Mouse (Mus musculus) limb, embryonic 13.5 days (tissue): Measurements from ENCODE around the gene Foxc2. TPM values are rescaled to one million over a fixed set of nuclear protein-coding genes. Genes with fewer than 3 reads are reported as not detected.

Experiments used
- ATAC-seq: fragments of 200-750 bp; cut with Nextera tagmentation; 2 replicates; pipeline ENCODE4 v1.8.0; 2017; ENCODE audit warnings: low read depth, moderate number of reproducible peaks, moderate TSS enrichment; ENCODE audit not compliant: low FRiP score
- H3K27ac ChIP-seq: fragments of 300-500 bp; sonication (generic); 2 replicates; pipeline ENCODE4 v1.5.1; 2015; ENCODE audit warnings: inconsistent platforms, mild to moderate bottlenecking, moderate library complexity
- H3K27me3 ChIP-seq: fragments of 300-500 bp; sonication (generic); 2 replicates; pipeline ENCODE4 v1.6.1; 2015; ENCODE audit warnings: mild to moderate bottlenecking, inconsistent platforms
- H3K36me3 ChIP-seq: fragments of 300-500 bp; sonication (generic); 2 replicates; pipeline ENCODE4 v1.6.1; 2015; ENCODE audit warnings: inconsistent platforms, mild to moderate bottlenecking, moderate library complexity
- H3K4me1 ChIP-seq: fragments of 300-500 bp; sonication (generic); 2 replicates; pipeline ENCODE4 v1.6.1; 2015; ENCODE audit warnings: inconsistent platforms
- H3K4me2 ChIP-seq: fragments of 300-500 bp; sonication (generic); replicated peaks from 2 replicates; pipeline ENCODE4 v1.6.1; 2015; ENCODE audit warnings: inconsistent platforms, mild to moderate bottlenecking, moderate library complexity
- H3K4me3 ChIP-seq: fragments of 300-500 bp; sonication (generic); 2 replicates; pipeline ENCODE4 v1.5.1; 2015; ENCODE audit warnings: moderate library complexity, mild to moderate bottlenecking, inconsistent platforms
- H3K9ac ChIP-seq: fragments of 300-500 bp; sonication (generic); 2 replicates; pipeline ENCODE4 v1.6.1; 2015; ENCODE audit warnings: mild to moderate bottlenecking, inconsistent platforms
- H3K9me3 ChIP-seq: fragments of 300-500 bp; sonication (generic); 2 replicates; pipeline ENCODE4 v1.6.1; 2016; ENCODE audit warnings: inconsistent platforms
- WGBS: fragments of 180-500 bp; shearing (Covaris S2); methylation state at CpG from one replicate; pipeline ENCODE4 v1.1.7; 2015; 5-methylcytosine and 5-hydroxymethylcytosine counted together
- polyA plus RNA-seq: library from polyadenylated mRNA; unstranded; fragments of >200 nt; fragmentation: Nextera tagmentation; extraction: Ambion mirVana; gene quantifications from 2 replicates; pipeline ENCODE4 v1.2.1, GENCODE M21; 2015

Gene Foxc2
- polyA plus RNA-seq, 1 experiment from 2014 or later, result 7.5 TPM

DNA sequence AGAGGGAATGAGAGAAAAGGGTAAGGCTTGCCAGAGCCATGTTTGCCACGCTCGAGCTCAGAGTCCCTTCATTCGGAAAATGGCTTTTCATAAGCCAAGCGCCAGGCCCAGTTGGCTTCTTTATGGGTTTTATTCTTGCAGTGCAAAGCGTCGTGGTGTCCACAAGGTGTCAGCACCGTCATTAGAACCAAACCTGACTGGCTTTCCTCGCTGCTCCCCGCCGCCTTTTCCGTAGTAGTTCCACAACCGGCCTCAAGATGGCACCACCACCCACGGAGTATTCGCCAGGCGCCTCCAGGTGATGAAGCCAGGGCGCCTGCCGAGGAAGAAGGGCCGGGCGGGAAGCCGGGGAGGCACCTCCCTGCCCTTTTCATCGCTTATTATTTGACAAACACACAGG is 2.7 kb upstream of the Foxc2 start:
- H3K4me3 ChIP-seq, result peak overlapping the region; percentile 4; the same call in 1 of the 2 replicates
- H3K4me1 ChIP-seq, result peaks cover 38% of the 10 kb centered on the region
- H3K4me2 ChIP-seq, result peak overlapping the region; percentile 56
- H3K9ac ChIP-seq, result no peak overlapping the region
- H3K27ac ChIP-seq, result no peak overlapping the region
- H3K9me3 ChIP-seq, result no peaks in the 10 kb centered on the region
- WGBS, result under 1% methylated on average over 21 of the region's 21 CpGs
- H3K36me3 ChIP-seq, result no peaks in the 10 kb centered on the region
- peaks cover 60% of the 10 kb centered on the region for H3K27me3 ChIP-seq
- peak; percentile 24 for ATAC-seq

DNA sequence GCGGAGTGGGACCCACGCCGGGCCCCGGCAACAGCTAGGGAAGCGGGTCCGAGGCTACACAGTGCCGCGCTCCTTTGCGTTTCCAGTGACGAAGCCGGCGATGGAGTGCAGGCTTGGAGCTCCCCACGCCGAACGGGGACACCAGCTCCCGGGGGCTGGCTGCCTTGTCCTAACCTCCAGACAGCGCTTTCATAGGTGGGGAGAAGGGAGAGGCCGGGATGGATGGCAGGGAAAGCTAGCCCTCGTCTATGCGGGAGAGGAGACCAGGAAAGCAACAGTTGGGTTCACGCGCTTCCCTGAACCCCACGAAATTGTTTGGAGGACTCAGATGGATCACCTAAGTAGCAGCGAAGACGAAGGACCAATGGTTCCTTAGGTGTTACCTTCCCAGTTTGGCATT is 835 bp upstream of the Foxc2 start:
- Histone ChIP-seq H3K27me3 (peaks cover 75% of the 10 kb centered on the region), H3K36me3 (no peaks in the 10 kb centered on the region), H3K4me2 (peak overlapping the region; percentile 56), H3K9ac (peak overlapping the region; percentile 46), H3K9me3 (no peaks in the 10 kb centered on the region), H3K4me3 (peak overlapping the region; percentile 32), H3K4me1 (peaks cover 44% of the 10 kb centered on the region), H3K27ac (no peak overlapping the region)
- no peak for ATAC-seq
- WGBS, result 1% methylated on average over 25 of the region's 25 CpGs

DNA sequence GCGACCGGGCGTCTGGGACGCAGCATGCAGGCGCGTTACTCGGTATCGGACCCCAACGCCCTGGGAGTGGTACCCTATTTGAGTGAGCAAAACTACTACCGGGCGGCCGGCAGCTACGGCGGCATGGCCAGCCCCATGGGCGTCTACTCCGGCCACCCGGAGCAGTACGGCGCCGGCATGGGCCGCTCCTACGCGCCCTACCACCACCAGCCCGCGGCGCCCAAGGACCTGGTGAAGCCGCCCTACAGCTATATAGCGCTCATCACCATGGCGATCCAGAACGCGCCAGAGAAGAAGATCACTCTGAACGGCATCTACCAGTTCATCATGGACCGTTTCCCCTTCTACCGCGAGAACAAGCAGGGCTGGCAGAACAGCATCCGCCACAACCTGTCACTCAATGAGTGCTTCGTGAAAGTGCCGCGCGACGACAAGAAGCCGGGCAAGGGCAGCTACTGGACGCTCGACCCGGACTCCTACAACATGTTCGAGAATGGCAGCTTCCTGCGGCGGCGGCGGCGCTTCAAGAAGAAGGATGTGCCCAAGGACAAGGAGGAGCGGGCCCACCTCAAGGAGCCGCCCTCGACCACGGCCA is 717 bp downstream of the Foxc2 start:
- H3K4me1 ChIP-seq, result peaks cover 54% of the 10 kb centered on the region
- no peaks in the 10 kb centered on the region for H3K9me3 ChIP-seq
- peak overlapping the region; percentile 90 for H3K4me2 ChIP-seq
- peaks cover 87% of the 10 kb centered on the region for H3K27me3 ChIP-seq
- under 1% methylated on average over 55 of the region's 55 CpGs for WGBS
- H3K36me3 ChIP-seq, result no peaks in the 10 kb centered on the region; the same call in 1 of the 2 replicates
- H3K27ac ChIP-seq, result peak overlapping the region; percentile 91
- 0 out of 2 replicates have a peak, but pooled peaks have one; percentile 12 for ATAC-seq
- peak overlapping the region; percentile 68 for H3K4me3 ChIP-seq
- H3K9ac ChIP-seq, result peak overlapping the region; percentile 80

DNA sequence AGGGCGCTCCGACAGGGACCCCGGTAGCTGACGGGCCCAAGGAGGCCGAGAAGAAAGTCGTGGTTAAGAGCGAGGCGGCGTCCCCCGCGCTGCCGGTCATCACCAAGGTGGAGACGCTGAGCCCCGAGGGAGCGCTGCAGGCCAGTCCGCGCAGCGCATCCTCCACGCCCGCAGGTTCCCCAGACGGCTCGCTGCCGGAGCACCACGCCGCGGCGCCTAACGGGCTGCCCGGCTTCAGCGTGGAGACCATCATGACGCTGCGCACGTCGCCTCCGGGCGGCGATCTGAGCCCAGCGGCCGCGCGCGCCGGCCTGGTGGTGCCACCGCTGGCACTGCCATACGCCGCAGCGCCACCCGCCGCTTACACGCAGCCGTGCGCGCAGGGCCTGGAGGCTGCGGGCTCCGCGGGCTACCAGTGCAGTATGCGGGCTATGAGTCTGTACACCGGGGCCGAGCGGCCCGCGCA is 1.2 kb downstream of the Foxc2 start:
- whole genome bisulfite sequencing, result 1% methylated on average over 61 of the region's 62 CpGs
- Histone ChIP-seq H3K4me2 (peak overlapping the region; percentile 90), H3K4me1 (peaks cover 54% of the 10 kb centered on the region), H3K36me3 (no peaks in the 10 kb centered on the region; the same call in 1 of the 2 replicates), H3K27me3 (peaks cover 89% of the 10 kb centered on the region), H3K27ac (peak overlapping the region; percentile 91; the same call in 1 of the 2 replicates), H3K9me3 (no peaks in the 10 kb centered on the region), H3K9ac (peak overlapping the region; percentile 80), H3K4me3 (peak overlapping the region; percentile 68)
- ATAC-seq, result no peak

DNA sequence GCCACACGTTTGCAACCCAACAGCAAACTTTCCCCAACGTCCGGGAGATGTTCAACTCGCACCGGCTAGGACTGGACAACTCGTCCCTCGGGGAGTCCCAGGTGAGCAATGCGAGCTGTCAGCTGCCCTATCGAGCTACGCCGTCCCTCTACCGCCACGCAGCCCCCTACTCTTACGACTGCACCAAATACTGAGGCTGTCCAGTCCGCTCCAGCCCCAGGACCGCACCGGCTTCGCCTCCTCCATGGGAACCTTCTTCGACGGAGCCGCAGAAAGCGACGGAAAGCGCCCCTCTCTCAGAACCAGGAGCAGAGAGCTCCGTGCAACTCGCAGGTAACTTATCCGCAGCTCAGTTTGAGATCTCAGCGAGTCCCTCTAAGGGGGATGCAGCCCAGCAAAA is 1.9 kb downstream of the Foxc2 start:
- H3K36me3 ChIP-seq, result no peaks in the 10 kb centered on the region; the same call in 1 of the 2 replicates
- peaks cover 54% of the 10 kb centered on the region for H3K4me1 ChIP-seq
- H3K4me3 ChIP-seq, result peak overlapping the region; percentile 68
- peaks cover 89% of the 10 kb centered on the region for H3K27me3 ChIP-seq
- WGBS, result 1% methylated on average over 28 of the region's 28 CpGs
- peak overlapping the region; percentile 90 for H3K4me2 ChIP-seq
- H3K27ac ChIP-seq, result no peak overlapping the region
- H3K9ac ChIP-seq, result peak overlapping the region; percentile 80
- ATAC-seq, result no peak
- H3K9me3 ChIP-seq, result no peaks in the 10 kb centered on the region

DNA sequence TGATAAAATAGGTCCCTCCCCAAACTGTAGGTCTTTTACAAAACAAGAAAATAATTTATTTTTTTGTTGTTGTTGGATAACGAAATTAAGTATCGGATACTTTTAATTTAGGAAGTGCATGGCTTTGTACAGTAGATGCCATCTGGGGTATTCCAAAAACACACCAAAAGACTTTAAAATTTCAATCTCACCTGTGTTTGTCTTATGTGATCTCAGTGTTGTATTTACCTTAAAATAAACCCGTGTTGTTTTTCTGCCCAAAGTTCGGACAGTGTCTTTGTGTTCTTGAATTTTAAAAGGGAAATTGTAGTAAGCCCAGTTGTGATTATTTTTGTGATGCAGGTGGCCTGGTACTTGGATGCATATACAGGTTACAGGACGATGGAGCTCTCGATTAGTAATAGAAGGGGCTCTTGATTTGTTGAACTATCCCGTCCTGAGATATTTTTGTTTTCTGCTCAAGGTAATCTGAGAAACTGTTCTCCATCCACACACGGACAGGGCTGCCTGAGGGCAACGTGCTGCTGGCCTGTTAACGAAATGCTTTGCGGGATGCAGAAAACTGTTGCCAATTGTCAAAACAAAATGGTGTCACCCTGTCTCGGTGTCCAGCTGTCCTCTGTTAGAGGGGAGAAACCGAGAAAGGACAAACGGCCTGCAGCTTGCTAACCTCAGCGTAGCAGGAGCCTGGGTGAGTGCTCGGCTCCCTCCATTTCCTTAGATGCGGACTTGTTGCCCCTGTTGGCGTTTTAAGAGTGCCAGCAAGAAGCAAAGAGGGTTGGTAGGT is 2.9 kb downstream of the Foxc2 start:
- Histone ChIP-seq H3K27me3 (peaks cover 93% of the 10 kb centered on the region), H3K4me2 (peak overlapping the region; percentile 90), H3K27ac (no peak overlapping the region), H3K36me3 (no peaks in the 10 kb centered on the region; the same call in 1 of the 2 replicates), H3K4me1 (peaks cover 50% of the 10 kb centered on the region), H3K4me3 (peak overlapping the region; percentile 68), H3K9ac (peak overlapping the region; percentile 80), H3K9me3 (no peaks in the 10 kb centered on the region)
- no peak for ATAC-seq
- 2% methylated on average over 18 of the region's 18 CpGs for whole genome bisulfite sequencing

DNA sequence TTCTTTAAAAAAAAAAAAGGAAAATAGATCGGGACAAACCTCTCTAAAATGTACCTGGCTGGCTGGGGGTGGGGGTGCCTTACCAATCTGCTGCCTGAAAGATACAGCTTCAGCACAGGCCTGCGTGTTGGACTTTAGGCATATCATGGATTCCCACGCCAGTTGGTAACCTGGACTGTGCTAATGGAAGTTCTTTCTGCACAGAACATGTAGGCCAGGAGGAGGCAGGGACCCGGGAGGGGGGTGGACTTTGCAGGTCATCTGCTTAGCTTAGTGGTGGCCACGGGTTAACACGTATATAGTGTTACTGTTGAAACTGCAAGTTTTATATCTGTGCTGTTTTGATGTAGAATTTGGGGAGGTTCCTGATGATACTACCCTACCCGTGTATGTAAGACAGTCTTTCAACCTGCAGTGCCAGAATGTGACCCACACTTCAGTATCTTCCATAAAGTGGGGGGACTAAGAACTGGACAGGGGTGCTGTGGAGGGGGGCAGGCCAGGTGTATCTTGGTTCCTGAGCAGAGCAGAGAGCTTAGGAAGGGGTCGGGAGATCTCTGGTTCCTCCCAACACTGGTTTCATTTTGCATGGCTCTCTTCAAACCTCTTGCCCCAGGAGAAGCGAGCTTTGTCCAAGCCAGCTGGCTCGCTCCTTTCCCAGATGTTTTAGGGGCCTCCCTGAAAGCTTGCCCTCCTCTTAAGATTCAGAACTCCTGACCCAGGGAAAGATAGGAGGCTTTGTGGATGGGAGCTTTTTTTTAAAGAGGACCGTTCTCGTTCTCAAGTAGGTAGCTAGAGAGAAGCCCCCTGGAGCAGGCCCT is 3.9 kb downstream of the Foxc2 start:
- Histone ChIP-seq H3K9me3 (0 out of 2 replicates have a peak, but pooled peaks cover 4% of the 10 kb centered on the region), H3K4me2 (peak overlapping the region; percentile 90), H3K4me1 (peaks cover 47% of the 10 kb centered on the region), H3K4me3 (peak overlapping the region; percentile 68), H3K27ac (no peak overlapping the region), H3K9ac (peak overlapping the region; percentile 80), H3K36me3 (no peaks in the 10 kb centered on the region; the same call in 1 of the 2 replicates), H3K27me3 (peaks cover 92% of the 10 kb centered on the region)
- ATAC-seq, result no peak
- 10% methylated on average over 12 of the region's 12 CpGs for WGBS

DNA sequence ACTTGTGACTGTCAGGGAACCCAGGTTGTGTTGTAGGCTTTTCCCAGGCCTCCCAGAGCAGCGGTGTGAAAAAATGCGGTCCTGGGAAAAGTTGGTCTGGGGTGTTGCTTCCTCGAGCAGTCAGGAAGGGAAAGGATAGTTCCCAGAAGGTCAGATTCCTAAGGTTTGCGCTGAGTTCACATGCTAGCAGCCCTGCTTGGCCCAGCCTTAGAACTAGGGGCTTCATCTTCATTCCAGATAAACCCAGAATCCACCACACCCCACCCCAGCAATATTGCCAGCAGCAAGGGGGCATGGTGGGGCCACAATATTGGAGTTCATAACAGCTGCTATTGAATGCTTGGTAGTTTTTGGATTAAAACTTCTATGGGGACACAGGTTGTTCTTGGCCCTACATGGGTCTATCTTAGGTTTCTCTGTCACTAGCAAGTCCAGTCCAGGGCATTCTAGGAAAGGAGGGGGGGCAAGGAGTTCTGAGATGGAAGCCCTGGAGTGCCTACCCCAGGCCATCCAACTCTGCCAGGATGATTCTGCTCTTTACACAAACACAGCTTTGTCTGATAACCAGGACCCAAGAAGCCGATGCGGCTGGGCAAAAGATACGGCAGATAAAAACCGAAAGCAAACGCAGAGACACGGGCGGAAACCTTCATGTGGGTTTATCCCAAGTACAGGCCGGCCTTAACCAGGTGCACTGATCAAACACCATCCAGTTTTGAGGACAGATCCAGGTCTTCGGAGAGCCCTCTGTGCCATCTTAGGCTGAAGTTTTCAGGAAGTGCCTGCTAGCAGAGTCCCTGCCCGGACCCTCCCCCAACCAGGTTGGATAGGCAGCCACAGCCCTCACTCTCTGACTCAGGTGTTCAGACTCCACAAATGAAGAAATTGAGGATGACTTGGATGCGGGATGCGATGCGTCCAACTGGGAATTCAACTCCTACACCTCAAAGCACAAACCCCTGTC is 4.8 kb downstream of the Foxc2 start:
- H3K9ac ChIP-seq, result peak overlapping the region; percentile 80
- WGBS, result 23% methylated on average over 17 of the region's 17 CpGs
- 0 out of 2 replicates have a peak, but pooled peaks cover 4% of the 10 kb centered on the region for H3K9me3 ChIP-seq
- peaks cover 51% of the 10 kb centered on the region for H3K4me1 ChIP-seq
- H3K36me3 ChIP-seq, result no peaks in the 10 kb centered on the region; the same call in 1 of the 2 replicates
- H3K4me3 ChIP-seq, result peak overlapping the region; percentile 68
- H3K27me3 ChIP-seq, result peaks cover 93% of the 10 kb centered on the region
- H3K4me2 ChIP-seq, result peak overlapping the region; percentile 90
- no peak for ATAC-seq
- no peak overlapping the region for H3K27ac ChIP-seq

DNA sequence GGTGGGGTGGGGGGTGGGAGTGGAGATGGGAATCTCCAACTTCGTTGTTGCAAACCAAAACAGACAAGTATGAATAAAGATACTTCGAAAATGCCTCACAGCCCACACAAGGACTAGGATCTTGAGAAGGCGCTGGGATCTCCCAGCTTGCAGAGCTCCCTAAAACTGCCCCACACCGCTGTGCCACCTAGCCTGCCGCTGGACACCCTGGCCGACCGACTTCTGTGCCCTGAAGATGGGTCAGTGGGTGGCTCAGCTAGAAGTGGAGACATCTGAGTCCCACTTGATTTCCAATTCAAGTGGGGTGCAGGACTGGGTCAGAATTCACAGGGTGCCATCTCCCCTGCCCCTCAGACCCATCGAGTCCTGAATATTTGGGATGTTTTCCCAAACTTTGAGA is 5.7 kb downstream of the Foxc2 start:
- H3K9ac ChIP-seq, result no peak overlapping the region
- H3K4me3 ChIP-seq, result no peak overlapping the region
- no peak overlapping the region for H3K27ac ChIP-seq
- H3K36me3 ChIP-seq, result no peaks in the 10 kb centered on the region; the same call in 1 of the 2 replicates
- H3K27me3 ChIP-seq, result peaks cover 96% of the 10 kb centered on the region
- 0 out of 2 replicates have a peak, but pooled peaks cover 4% of the 10 kb centered on the region for H3K9me3 ChIP-seq
- WGBS, result 22% methylated on average over 8 of the region's 8 CpGs
- H3K4me2 ChIP-seq, result peak overlapping the region; percentile 90; the same call in 1 of the 2 replicates
- H3K4me1 ChIP-seq, result peaks cover 54% of the 10 kb centered on the region
- ATAC-seq, result no peak

DNA sequence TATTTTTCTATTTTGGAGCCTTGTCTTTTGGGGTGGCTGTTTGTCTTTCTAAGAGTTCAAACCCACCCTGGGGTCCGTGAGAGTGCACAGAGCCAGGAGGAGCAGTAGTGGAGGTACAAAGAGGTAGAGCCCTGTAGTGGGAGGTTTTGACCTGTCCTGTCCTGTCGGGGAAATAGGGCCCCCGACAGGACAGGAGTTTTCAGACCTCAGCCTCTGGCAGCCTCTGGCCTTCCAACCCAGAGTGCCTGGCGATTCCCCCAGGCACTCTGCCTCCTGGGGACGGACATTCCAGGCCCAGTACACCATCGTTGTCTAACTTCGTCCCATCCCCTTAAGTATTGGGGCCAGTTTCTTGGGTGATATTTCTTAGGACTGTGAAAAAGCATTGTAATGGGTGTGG is 6.4 kb downstream of the Foxc2 start:
- H3K4me3 ChIP-seq, result no peak overlapping the region
- ATAC-seq, result no peak
- no peak overlapping the region for H3K27ac ChIP-seq
- WGBS, result 16% methylated on average over 7 of the region's 7 CpGs
- H3K36me3 ChIP-seq, result no peaks in the 10 kb centered on the region; the same call in 1 of the 2 replicates
- no peak overlapping the region for H3K4me2 ChIP-seq
- H3K4me1 ChIP-seq, result peaks cover 54% of the 10 kb centered on the region
- H3K9ac ChIP-seq, result no peak overlapping the region
- peaks cover 96% of the 10 kb centered on the region for H3K27me3 ChIP-seq
- 0 out of 2 replicates have a peak, but pooled peaks cover 4% of the 10 kb centered on the region for H3K9me3 ChIP-seq

DNA sequence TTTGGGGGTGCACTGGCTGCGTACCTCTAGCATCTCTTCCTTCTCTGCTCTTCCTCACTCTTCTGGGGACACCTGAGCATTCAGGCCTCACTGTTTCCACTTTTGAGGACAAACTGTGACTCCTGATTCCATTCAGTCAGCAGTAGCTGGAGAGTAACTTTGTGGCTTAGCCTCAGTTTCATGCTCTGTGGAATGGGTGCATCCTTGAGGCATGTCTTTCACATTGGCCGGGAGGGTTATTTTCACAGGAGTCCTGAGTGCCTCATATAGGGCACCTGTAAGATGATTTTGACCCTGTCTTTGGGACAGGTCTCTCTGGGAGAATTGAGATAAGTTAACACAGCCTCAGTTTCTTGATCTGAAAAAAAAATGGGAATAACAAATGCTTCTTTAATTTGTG is 7.1 kb downstream of the Foxc2 start:
- Histone ChIP-seq H3K9me3 (0 out of 2 replicates have a peak, but pooled peaks cover 4% of the 10 kb centered on the region), H3K27ac (no peak overlapping the region), H3K36me3 (no peaks in the 10 kb centered on the region; the same call in 1 of the 2 replicates), H3K27me3 (peaks cover 96% of the 10 kb centered on the region), H3K4me1 (peaks cover 54% of the 10 kb centered on the region), H3K4me3 (no peak overlapping the region), H3K4me2 (no peak overlapping the region), H3K9ac (no peak overlapping the region)
- no peak for ATAC-seq
- 68% methylated on average over 2 of the region's 2 CpGs for WGBS
